Mouse (Mus musculus): ENCODE data around the gene Acp2.
A peak's percentile ranks its signal among the peaks of the same experiment; 100 is the strongest.

DNA sequence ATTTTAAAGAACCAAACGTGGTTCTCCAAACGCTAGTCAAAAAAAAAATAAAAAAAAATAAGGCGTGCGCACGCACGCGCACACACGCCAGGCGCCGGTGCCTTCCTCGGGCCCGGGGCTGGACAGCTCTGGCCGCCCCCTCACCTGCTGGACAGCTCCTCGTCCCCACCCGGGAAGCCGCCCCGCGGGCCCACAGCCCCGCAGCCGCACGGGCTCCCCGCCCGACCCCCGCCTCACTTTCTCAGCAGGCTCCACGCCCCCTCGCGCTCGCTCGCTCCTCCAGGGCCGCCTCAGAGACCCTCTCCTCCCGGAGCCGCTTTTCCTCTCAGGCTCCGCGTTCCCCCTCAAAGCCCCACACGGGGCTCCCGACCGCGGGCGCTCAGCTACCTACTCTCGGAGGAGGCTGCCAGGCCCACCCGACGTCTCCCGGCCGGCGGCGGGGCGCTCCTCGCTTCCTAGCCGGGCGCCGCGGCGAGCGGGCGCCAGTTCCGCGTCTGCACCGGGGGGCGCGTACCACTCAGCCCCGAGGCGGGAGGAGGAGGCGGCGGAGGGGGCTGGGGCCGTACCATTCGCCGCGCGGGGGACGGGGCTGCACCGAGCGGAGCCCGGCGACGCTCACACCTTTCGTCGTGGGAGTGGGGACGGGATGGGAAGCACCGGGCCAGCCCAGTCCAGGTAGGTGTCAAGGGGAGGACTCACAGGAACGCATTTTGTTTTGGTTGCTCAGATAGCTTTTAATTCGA is 20.1 kb upstream of the Acp2 start:
- TF ChIP-seq POLR2A (IDR thresholded peaks at IDR 0.05; ENCODE audit: insufficient read depth, low read depth, low read length) (peak; percentile 62; the same call in 1 of the 2 replicates), CTCF (IDR thresholded peaks at IDR 0.05; ENCODE audit: insufficient read depth, low read depth, low read length) (no peak)
